Mouse (Mus musculus): ENCODE measurements around the gene Ubqln3.

GRCm38 (mm10) chr7:104150456-104150855, 7.4 kb upstream of the Ubqln3 start, which contains the start of gene Ubqlnl:
- no peak for TF ChIP-seq CTCF (IDR thresholded peaks at IDR 0.05; ENCODE audit: borderline replicate concordance, insufficient read depth, low read depth, low read length)
- TF ChIP-seq POLR2A (IDR thresholded peaks at IDR 0.05; ENCODE audit: borderline replicate concordance, insufficient read depth, low read length) = no peak
